Mouse (Mus musculus): ENCODE data around the gene Csf2rb2. TPM values are rescaled to one million over a fixed set of nuclear protein-coding genes. Genes with fewer than 3 reads are reported as not detected.
"Not testable (repeated sequence)": the region's sequence is repeated elsewhere in the genome, so short reads cannot be mapped to it uniquely, and the experiment has no call there.

Csf2rb2 gene
- polyA plus RNA-seq, 1 experiment, result 0.20 TPM

GRCm38 (mm10) chr15:78332981-78333380 lies 27.5 kb upstream of the Csf2rb2 start:
- Histone ChIP-seq H3K4me3 (replicated peaks; ENCODE audit: insufficient read depth, low read depth, low read length) (no peak overlapping the region), H3K27me3 (ENCODE audit: control insufficient read depth, insufficient read depth, low read length) (no peaks in the 10 kb centered on the region), H3K4me1 (ENCODE audit: control insufficient read depth, insufficient read depth, low read length) (no peaks in the 10 kb centered on the region), H3K27ac (ENCODE audit: insufficient read depth, low read length) (no peak overlapping the region)
- no peak for DNase-seq
- 71% methylated on average over 6 of the region's 6 CpGs for WGBS
- TF ChIP-seq POLR2A (IDR thresholded peaks at IDR 0.05; ENCODE audit: borderline replicate concordance, insufficient read depth, low read length) (no peak), CTCF (IDR thresholded peaks at IDR 0.05; ENCODE audit: borderline replicate concordance, insufficient read depth, low read depth, low read length) (no peak)

GRCm38 (mm10) chr15:78331523-78332340 lies 26.2 kb upstream of the Csf2rb2 start:
- Histone ChIP-seq H3K4me3 (replicated peaks; ENCODE audit: insufficient read depth, low read depth, low read length) (no peak overlapping the region), H3K27me3 (ENCODE audit: control insufficient read depth, insufficient read depth, low read length) (no peaks in the 10 kb centered on the region), H3K4me1 (ENCODE audit: control insufficient read depth, insufficient read depth, low read length) (no peaks in the 10 kb centered on the region), H3K27ac (ENCODE audit: insufficient read depth, low read length) (no peak overlapping the region)
- WGBS, result 71% methylated on average over 5 of the region's 5 CpGs
- TF ChIP-seq CTCF (IDR thresholded peaks at IDR 0.05; ENCODE audit: borderline replicate concordance, insufficient read depth, low read depth, low read length), result no peak
- TF ChIP-seq POLR2A (IDR thresholded peaks at IDR 0.05; ENCODE audit: borderline replicate concordance, insufficient read depth, low read length), result no peak
- DNase-seq, result no peak

- Histone ChIP-seq H3K27me3 (ENCODE audit: control insufficient read depth, insufficient read depth, low read length) (no peaks in the 10 kb centered on the region), H3K27ac (ENCODE audit: insufficient read depth, low read length) (no peak overlapping the region), H3K4me1 (ENCODE audit: control insufficient read depth, insufficient read depth, low read length) (no peaks in the 10 kb centered on the region), H3K4me3 (replicated peaks; ENCODE audit: insufficient read depth, low read depth, low read length) (no peak overlapping the region)
- DNase-seq, result no peak
- WGBS, result 91% methylated on average over 4 of the region's 4 CpGs
- TF ChIP-seq CTCF (IDR thresholded peaks at IDR 0.05; ENCODE audit: borderline replicate concordance, insufficient read depth, low read depth, low read length) (no peak), POLR2A (IDR thresholded peaks at IDR 0.05; ENCODE audit: borderline replicate concordance, insufficient read depth, low read length) (no peak)
Observed at GRCm38 (mm10) chr15:78330706-78331105, 25.2 kb upstream of the Csf2rb2 start.

- not testable (repeated sequence) for H3K27me3 ChIP-seq (ENCODE audit: control insufficient read depth, insufficient read depth, low read length); DNase-seq; H3K27ac ChIP-seq (ENCODE audit: insufficient read depth, low read length); H3K4me1 ChIP-seq (ENCODE audit: control insufficient read depth, insufficient read depth, low read length); H3K4me3 ChIP-seq (replicated peaks; ENCODE audit: insufficient read depth, low read depth, low read length)
- 75% methylated on average over 6 of the region's 6 CpGs for WGBS
Observed at GRCm38 (mm10) chr15:78329972-78330371, 24.5 kb upstream of the Csf2rb2 start.

- DNase-seq, result no peak
- Histone ChIP-seq H3K27me3 (ENCODE audit: control insufficient read depth, insufficient read depth, low read length) (no peaks in the 10 kb centered on the region), H3K27ac (ENCODE audit: insufficient read depth, low read length) (no peak overlapping the region), H3K4me3 (replicated peaks; ENCODE audit: insufficient read depth, low read depth, low read length) (no peak overlapping the region), H3K4me1 (ENCODE audit: control insufficient read depth, insufficient read depth, low read length) (no peaks in the 10 kb centered on the region)
- 72% methylated on average over 3 of the region's 3 CpGs for WGBS
- TF ChIP-seq POLR2A (IDR thresholded peaks at IDR 0.05; ENCODE audit: borderline replicate concordance, insufficient read depth, low read length) (no peak), CTCF (IDR thresholded peaks at IDR 0.05; ENCODE audit: borderline replicate concordance, insufficient read depth, low read depth, low read length) (no peak)
Observed at GRCm38 (mm10) chr15:78328520-78329097, 23.1 kb upstream of the Csf2rb2 start.

GRCm38 (mm10) chr15:78327753-78328341 lies 22.3 kb upstream of the Csf2rb2 start:
- not testable (repeated sequence) for DNase-seq; H3K27ac ChIP-seq (ENCODE audit: insufficient read depth, low read length); H3K4me3 ChIP-seq (replicated peaks; ENCODE audit: insufficient read depth, low read depth, low read length); H3K4me1 ChIP-seq (ENCODE audit: control insufficient read depth, insufficient read depth, low read length); H3K27me3 ChIP-seq (ENCODE audit: control insufficient read depth, insufficient read depth, low read length)
- whole genome bisulfite sequencing, result 87% methylated on average over 6 of the region's 6 CpGs

GRCm38 (mm10) chr15:78326747-78327146 lies 21.2 kb upstream of the Csf2rb2 start:
- DNase-seq, result no peak
- Histone ChIP-seq H3K27ac (ENCODE audit: insufficient read depth, low read length) (no peak overlapping the region), H3K4me1 (ENCODE audit: control insufficient read depth, insufficient read depth, low read length) (no peaks in the 10 kb centered on the region), H3K4me3 (replicated peaks; ENCODE audit: insufficient read depth, low read depth, low read length) (no peak overlapping the region), H3K27me3 (ENCODE audit: control insufficient read depth, insufficient read depth, low read length) (no peaks in the 10 kb centered on the region)
- TF ChIP-seq POLR2A (IDR thresholded peaks at IDR 0.05; ENCODE audit: borderline replicate concordance, insufficient read depth, low read length) (no peak), CTCF (IDR thresholded peaks at IDR 0.05; ENCODE audit: borderline replicate concordance, insufficient read depth, low read depth, low read length) (no peak)
- 90% methylated on average over 10 of the region's 10 CpGs for WGBS

GRCm38 (mm10) chr15:78325671-78326339 lies 20.3 kb upstream of the Csf2rb2 start, which contains the start of gene Csf2rb:
TSS of gene Csf2rb (plus strand) at chr15:78325752.
- H3K4me3 ChIP-seq (replicated peaks; ENCODE audit: insufficient read depth, low read depth, low read length), result no peak within 1 kb of the TSS
- TF ChIP-seq CTCF (IDR thresholded peaks at IDR 0.05; ENCODE audit: borderline replicate concordance, insufficient read depth, low read depth, low read length) (no peak), POLR2A (IDR thresholded peaks at IDR 0.05; ENCODE audit: borderline replicate concordance, insufficient read depth, low read length) (no peak)
- no peak for DNase-seq
- WGBS, result 74% methylated on average over 11 of the region's 11 CpGs
- H3K27me3 ChIP-seq (ENCODE audit: control insufficient read depth, insufficient read depth, low read length), result no peaks in the 10 kb centered on the region
- no peaks in the 10 kb centered on the region for H3K4me1 ChIP-seq (ENCODE audit: control insufficient read depth, insufficient read depth, low read length)
- no peak within 1 kb of the TSS for H3K27ac ChIP-seq (ENCODE audit: insufficient read depth, low read length)
